Mouse (Mus musculus): ENCODE results near the gene Tfpi. TPM values are rescaled to one million over a fixed set of nuclear protein-coding genes. Genes with fewer than 3 reads are reported as not detected.
"Not testable (repeated sequence)": the region's sequence is repeated elsewhere in the genome, so short reads cannot be mapped to it uniquely, and the experiment has no call there.

The Tfpi gene
- polyA plus RNA-seq, 1 experiment from 2014 or later = 46.3 TPM

DNA sequence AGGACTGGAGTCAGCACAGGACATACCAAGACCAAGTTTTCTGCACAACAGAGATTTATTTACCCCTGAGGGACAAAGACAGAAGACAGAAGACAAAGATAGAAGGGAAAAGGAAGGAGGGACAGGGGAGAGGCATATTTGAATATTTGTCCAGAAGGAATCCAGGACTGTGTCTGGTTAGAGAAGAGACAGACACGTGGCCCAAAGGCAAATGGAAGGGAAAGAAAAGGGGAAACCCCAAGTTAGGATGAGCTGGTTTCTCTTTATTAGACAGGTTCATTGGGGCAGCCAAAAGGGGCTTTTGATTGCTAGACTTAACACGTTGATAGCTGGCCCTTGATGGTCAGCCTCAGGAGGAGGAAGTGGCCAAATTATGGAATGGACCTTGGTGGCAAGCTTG lies 34.9 kb upstream of the Tfpi start:
- no peak overlapping the region for H3K27ac ChIP-seq (ENCODE audit: low read length)
- H3K9me3 ChIP-seq (replicated peaks; ENCODE audit: control insufficient read depth, low read length) = no peaks in the 10 kb centered on the region; the same call in 1 of the 2 replicates
- no peaks in the 10 kb centered on the region for H3K4me1 ChIP-seq (ENCODE audit: control insufficient read depth, insufficient read depth, low read length)
- no peaks in the 10 kb centered on the region for H3K27me3 ChIP-seq (ENCODE audit: control insufficient read depth, insufficient read depth, low read length)
- WGBS = 53% methylated on average over 2 of the region's 2 CpGs
- no peak overlapping the region for H3K4me3 ChIP-seq (replicated peaks; ENCODE audit: low read length)
- H3K4me2 ChIP-seq (ENCODE audit: low read depth, low read length) = no peak overlapping the region
- H3K9ac ChIP-seq (ENCODE audit: low read length) = no peak overlapping the region
- no peaks in the 10 kb centered on the region for H3K36me3 ChIP-seq (ENCODE audit: control insufficient read depth, insufficient read depth, low read length)
- ATAC-seq (ENCODE audit: insufficient read depth, low FRiP score) = no peak

DNA sequence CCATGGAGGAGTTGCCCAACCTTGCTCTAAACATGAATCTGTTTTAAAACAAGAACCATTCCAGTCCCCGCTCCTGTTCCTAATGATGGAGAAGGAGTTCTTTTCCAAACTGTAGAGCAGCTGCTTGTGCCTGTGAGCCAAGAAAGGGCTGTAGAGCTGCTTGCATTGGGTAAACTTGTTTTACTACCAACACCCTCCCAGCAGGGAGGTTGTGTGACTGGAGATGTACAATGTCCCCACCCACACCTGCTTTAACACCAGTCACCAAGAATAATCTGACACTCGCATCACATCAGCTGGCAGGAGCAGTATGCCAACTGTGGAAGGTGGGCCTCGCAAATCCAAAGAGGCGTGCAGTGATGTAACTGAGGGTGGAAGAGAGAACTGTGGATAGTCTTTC lies 34.5 kb upstream of the Tfpi start:
- no peak overlapping the region for H3K27ac ChIP-seq (ENCODE audit: low read length)
- no peaks in the 10 kb centered on the region for H3K36me3 ChIP-seq (ENCODE audit: control insufficient read depth, insufficient read depth, low read length)
- no peak overlapping the region for H3K4me3 ChIP-seq (replicated peaks; ENCODE audit: low read length)
- H3K4me1 ChIP-seq (ENCODE audit: control insufficient read depth, insufficient read depth, low read length) = no peaks in the 10 kb centered on the region
- WGBS = 85% methylated on average over 4 of the region's 4 CpGs
- no peak overlapping the region for H3K4me2 ChIP-seq (ENCODE audit: low read depth, low read length)
- no peaks in the 10 kb centered on the region for H3K27me3 ChIP-seq (ENCODE audit: control insufficient read depth, insufficient read depth, low read length)
- no peak overlapping the region for H3K9ac ChIP-seq (ENCODE audit: low read length)
- ATAC-seq (ENCODE audit: insufficient read depth, low FRiP score) = no peak
- H3K9me3 ChIP-seq (replicated peaks; ENCODE audit: control insufficient read depth, low read length) = no peaks in the 10 kb centered on the region

DNA sequence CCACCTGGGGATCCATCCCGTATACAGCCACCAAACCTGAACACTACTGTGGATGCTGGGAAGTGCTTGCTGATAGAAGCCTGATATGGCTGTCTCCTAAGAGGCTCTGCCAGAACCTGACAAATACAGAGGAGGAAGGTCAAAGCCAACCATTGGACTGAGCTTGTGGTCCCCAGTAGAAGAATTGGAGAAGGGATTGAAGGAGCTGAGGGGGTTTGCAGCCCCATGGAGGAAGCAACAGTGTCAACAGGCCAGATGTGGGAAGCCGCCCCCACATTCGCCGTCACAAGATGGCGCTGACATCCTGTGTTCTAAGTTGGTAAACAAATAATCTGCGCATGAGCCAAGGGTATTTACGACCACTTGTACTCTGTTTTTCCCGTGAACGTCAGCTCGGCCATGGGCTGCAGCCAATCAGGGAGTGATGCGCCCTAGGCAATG lies 28.4 kb upstream of the Tfpi start:
- not testable (repeated sequence) for H3K36me3 ChIP-seq (ENCODE audit: control insufficient read depth, insufficient read depth, low read length); H3K9ac ChIP-seq (ENCODE audit: low read length); H3K4me2 ChIP-seq (ENCODE audit: low read depth, low read length); H3K9me3 ChIP-seq (replicated peaks; ENCODE audit: control insufficient read depth, low read length); H3K27ac ChIP-seq (ENCODE audit: low read length); H3K4me1 ChIP-seq (ENCODE audit: control insufficient read depth, insufficient read depth, low read length); H3K4me3 ChIP-seq (replicated peaks; ENCODE audit: low read length); ATAC-seq (ENCODE audit: insufficient read depth, low FRiP score); H3K27me3 ChIP-seq (ENCODE audit: control insufficient read depth, insufficient read depth, low read length)
- 39% methylated on average over 5 of the region's 11 CpGs for WGBS

DNA sequence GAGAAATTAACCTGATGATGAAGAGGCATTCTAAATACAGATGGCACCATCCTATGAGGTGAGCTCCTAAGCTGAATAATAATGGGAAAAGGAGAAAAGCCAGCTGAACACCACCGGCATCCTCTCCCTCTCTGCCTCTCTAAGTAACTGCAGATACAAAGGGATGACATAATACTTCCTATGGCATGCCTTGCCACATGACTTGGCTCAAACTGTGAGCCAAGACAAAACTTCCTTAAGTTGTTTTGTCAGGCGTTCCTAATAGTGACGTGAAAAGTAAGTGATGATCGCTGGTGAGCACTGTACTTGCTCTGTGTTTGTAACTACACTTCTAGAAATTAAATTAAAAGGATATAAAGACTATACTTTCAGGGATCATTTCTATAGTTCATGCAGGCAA lies 27.7 kb upstream of the Tfpi start:
- no peaks in the 10 kb centered on the region for H3K4me1 ChIP-seq (ENCODE audit: control insufficient read depth, insufficient read depth, low read length)
- no peaks in the 10 kb centered on the region for H3K36me3 ChIP-seq (ENCODE audit: control insufficient read depth, insufficient read depth, low read length)
- H3K4me2 ChIP-seq (ENCODE audit: low read depth, low read length) = no peak overlapping the region
- H3K4me3 ChIP-seq (replicated peaks; ENCODE audit: low read length) = no peak overlapping the region
- WGBS = 71% methylated on average over 4 of the region's 4 CpGs
- no peak overlapping the region for H3K27ac ChIP-seq (ENCODE audit: low read length)
- no peaks in the 10 kb centered on the region for H3K27me3 ChIP-seq (ENCODE audit: control insufficient read depth, insufficient read depth, low read length)
- ATAC-seq (ENCODE audit: insufficient read depth, low FRiP score) = no peak
- no peak overlapping the region for H3K9ac ChIP-seq (ENCODE audit: low read length)
- no peaks in the 10 kb centered on the region for H3K9me3 ChIP-seq (replicated peaks; ENCODE audit: control insufficient read depth, low read length)

DNA sequence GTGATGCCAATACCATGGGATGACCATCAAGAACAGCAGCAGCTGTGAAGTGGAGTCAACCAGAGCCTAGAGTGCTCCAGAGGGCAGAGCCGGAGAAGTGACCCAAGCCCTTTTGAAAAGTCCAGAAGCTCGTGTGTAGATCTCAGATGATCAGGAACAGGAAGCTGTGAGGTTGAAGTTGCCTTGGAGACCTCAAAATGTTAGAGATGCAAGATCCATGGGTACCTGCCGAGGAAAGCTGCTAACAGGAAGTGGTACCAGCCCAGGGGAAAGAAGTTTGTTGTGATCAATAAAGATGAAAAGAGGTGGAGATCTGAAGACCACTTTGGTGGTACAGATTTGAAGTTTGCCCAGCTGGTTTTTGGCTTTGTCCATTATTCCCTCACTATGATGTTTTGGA lies 22.3 kb upstream of the Tfpi start:
- Histone ChIP-seq H3K36me3 (ENCODE audit: control insufficient read depth, insufficient read depth, low read length) (no peaks in the 10 kb centered on the region), H3K27ac (ENCODE audit: low read length) (no peak overlapping the region), H3K4me2 (ENCODE audit: low read depth, low read length) (no peak overlapping the region), H3K27me3 (ENCODE audit: control insufficient read depth, insufficient read depth, low read length) (no peaks in the 10 kb centered on the region), H3K9me3 (replicated peaks; ENCODE audit: control insufficient read depth, low read length) (no peaks in the 10 kb centered on the region), H3K4me3 (replicated peaks; ENCODE audit: low read length) (no peak overlapping the region), H3K4me1 (ENCODE audit: control insufficient read depth, insufficient read depth, low read length) (no peaks in the 10 kb centered on the region), H3K9ac (ENCODE audit: low read length) (no peak overlapping the region)
- no peak for ATAC-seq (ENCODE audit: insufficient read depth, low FRiP score)
- 68% methylated on average over 3 of the region's 3 CpGs for WGBS

DNA sequence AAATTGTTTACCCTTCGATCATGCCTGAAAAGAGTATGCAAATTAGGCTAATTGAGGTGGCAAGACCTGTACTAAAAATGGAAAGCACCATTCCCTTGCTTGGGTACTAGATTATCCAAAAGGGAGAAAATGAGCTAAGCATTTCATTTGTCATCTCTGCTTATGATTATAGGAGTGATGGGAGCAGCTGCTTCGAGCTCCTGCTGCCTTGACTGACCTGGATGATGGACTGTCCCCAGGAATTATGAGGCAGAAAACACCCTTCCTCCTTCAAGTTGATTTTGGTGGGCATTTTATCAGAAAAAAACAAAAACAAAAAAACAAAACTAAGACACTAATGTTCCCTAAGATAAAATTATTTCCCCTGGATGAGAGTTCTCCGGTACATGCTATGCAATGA lies 18.5 kb upstream of the Tfpi start:
- Histone ChIP-seq H3K9ac (ENCODE audit: low read length) (no peak overlapping the region), H3K4me2 (ENCODE audit: low read depth, low read length) (no peak overlapping the region), H3K9me3 (replicated peaks; ENCODE audit: control insufficient read depth, low read length) (no peaks in the 10 kb centered on the region), H3K4me3 (replicated peaks; ENCODE audit: low read length) (no peak overlapping the region), H3K27me3 (ENCODE audit: control insufficient read depth, insufficient read depth, low read length) (no peaks in the 10 kb centered on the region), H3K27ac (ENCODE audit: low read length) (no peak overlapping the region), H3K36me3 (ENCODE audit: control insufficient read depth, insufficient read depth, low read length) (no peaks in the 10 kb centered on the region), H3K4me1 (ENCODE audit: control insufficient read depth, insufficient read depth, low read length) (no peaks in the 10 kb centered on the region)
- 85% methylated on average over 3 of the region's 3 CpGs for WGBS
- ATAC-seq (ENCODE audit: insufficient read depth, low FRiP score) = no peak

DNA sequence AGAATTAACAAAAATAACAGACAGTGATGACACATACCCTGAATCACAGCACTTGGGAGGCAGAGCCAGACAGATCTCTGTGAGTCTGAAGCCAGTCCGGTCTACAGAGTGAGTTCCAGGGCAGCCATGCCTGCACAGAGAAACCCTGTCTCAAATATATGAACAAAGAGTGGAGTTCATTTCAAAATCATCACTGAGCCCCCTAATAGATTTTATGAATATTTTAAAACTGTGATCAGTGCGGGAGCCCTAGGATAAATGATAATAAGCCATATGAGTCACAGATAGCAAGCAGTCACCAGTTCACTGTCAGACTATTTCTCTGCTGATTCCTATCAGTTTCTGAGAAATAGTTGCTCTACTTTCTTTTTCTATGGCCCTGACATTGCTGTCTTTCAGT lies 17.1 kb upstream of the Tfpi start:
- Histone ChIP-seq H3K4me2 (ENCODE audit: low read depth, low read length) (no peak overlapping the region), H3K9ac (ENCODE audit: low read length) (no peak overlapping the region), H3K4me3 (replicated peaks; ENCODE audit: low read length) (no peak overlapping the region), H3K36me3 (ENCODE audit: control insufficient read depth, insufficient read depth, low read length) (no peaks in the 10 kb centered on the region), H3K27me3 (ENCODE audit: control insufficient read depth, insufficient read depth, low read length) (no peaks in the 10 kb centered on the region), H3K9me3 (replicated peaks; ENCODE audit: control insufficient read depth, low read length) (no peaks in the 10 kb centered on the region), H3K27ac (ENCODE audit: low read length) (no peak overlapping the region), H3K4me1 (ENCODE audit: control insufficient read depth, insufficient read depth, low read length) (no peaks in the 10 kb centered on the region)
- ATAC-seq (ENCODE audit: insufficient read depth, low FRiP score) = no peak
- WGBS = 89% methylated on average over 2 of the region's 2 CpGs

DNA sequence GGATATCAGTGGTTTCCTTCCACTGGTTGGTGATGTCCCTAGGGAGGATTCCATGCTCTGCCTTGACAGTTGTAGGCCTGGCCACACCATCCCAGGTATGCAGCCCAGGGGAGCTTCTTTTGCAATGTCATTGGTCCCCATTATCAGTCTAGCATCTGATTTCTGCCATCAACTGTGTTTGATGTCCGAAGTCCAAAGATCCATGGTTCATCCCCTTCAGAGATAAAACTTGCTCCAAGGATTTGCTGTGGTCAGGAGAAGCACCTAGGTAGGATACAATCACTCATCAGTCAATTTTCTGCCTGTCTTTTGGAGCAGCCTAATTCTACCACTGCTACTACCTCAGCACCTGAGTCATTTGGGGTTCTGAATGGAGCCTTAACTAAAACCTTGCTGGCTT lies 15.1 kb upstream of the Tfpi start:
- H3K27me3 ChIP-seq (ENCODE audit: control insufficient read depth, insufficient read depth, low read length) = no peaks in the 10 kb centered on the region
- H3K27ac ChIP-seq (ENCODE audit: low read length) = no peak overlapping the region
- no peak overlapping the region for H3K4me2 ChIP-seq (ENCODE audit: low read depth, low read length)
- no peak overlapping the region for H3K9ac ChIP-seq (ENCODE audit: low read length)
- WGBS = 83% methylated on average over 1 of the region's 1 CpGs
- H3K4me1 ChIP-seq (ENCODE audit: control insufficient read depth, insufficient read depth, low read length) = no peaks in the 10 kb centered on the region
- no peaks in the 10 kb centered on the region for H3K36me3 ChIP-seq (ENCODE audit: control insufficient read depth, insufficient read depth, low read length)
- no peak overlapping the region for H3K4me3 ChIP-seq (replicated peaks; ENCODE audit: low read length)
- no peak for ATAC-seq (ENCODE audit: insufficient read depth, low FRiP score)
- no peaks in the 10 kb centered on the region for H3K9me3 ChIP-seq (replicated peaks; ENCODE audit: control insufficient read depth, low read length)

DNA sequence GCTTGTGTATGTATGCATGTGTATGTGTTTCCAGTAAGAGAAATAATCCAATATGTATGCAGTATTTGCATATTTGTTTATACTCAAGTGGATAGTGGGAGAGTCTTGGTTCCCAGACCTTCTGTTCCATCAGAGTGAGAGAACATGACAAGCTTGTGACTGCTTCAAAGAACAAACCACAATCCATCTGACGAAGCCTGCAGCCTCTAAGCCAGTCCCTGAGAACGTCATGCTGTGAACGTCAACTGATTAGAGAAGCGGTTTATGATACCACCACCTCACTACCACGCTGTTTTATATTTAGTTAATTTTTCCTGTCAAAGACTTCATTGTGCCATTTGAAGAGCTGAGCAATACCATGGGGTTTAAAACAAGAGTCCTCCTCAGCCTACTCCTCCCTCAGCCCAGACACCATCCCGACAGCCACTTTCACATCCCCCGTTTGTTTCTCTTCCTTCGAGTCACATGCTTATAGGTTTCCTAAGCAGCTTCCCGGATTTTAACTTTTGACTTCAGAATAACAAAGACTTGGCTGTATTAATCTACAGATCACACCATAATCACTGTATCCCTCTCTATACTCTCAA lies 11.2 kb upstream of the Tfpi start:
- 56% methylated on average over 9 of the region's 9 CpGs for WGBS
- H3K27ac ChIP-seq (ENCODE audit: low read length) = no peak overlapping the region

More for the DNA sequence above, 11.2 kb upstream of the Tfpi start:
- no peak for ATAC-seq (ENCODE audit: insufficient read depth, low FRiP score)
- Histone ChIP-seq H3K27me3 (ENCODE audit: control insufficient read depth, insufficient read depth, low read length) (no peaks in the 10 kb centered on the region), H3K9me3 (replicated peaks; ENCODE audit: control insufficient read depth, low read length) (no peaks in the 10 kb centered on the region), H3K4me2 (ENCODE audit: low read depth, low read length) (no peak overlapping the region), H3K9ac (ENCODE audit: low read length) (no peak overlapping the region), H3K36me3 (ENCODE audit: control insufficient read depth, insufficient read depth, low read length) (no peaks in the 10 kb centered on the region), H3K4me1 (ENCODE audit: control insufficient read depth, insufficient read depth, low read length) (no peaks in the 10 kb centered on the region), H3K4me3 (replicated peaks; ENCODE audit: low read length) (no peak overlapping the region)

Data from stomach, embryonic 16.5 days (tissue).